Mouse (Mus musculus) large intestine, adult 2 months (tissue): ENCODE data around the gene Map7d3. TPM values are rescaled to one million over a fixed set of nuclear protein-coding genes. Genes with fewer than 3 reads are reported as not detected.

Source experiments
- polyA plus RNA-seq: library from polyadenylated mRNA; depleted of rRNA; stranded (reverse); fragments of >200 nt; gene quantifications from 2 replicates; pipeline ENCODE4 v1.2.3, GENCODE M21; 2012; rRNA removed

The Map7d3 gene
- polyA plus RNA-seq, 1 experiment, result 0.04 TPM

Other genes starting within 250 kb of the Map7d3 start
- gene Mmgt1, start 224.3 kb downstream of the Map7d3 start, polyA plus RNA-seq, result 6.3 and 7.0 TPM in 2 replicates
- gene Slc9a6, start 212.6 kb downstream of the Map7d3 start, polyA plus RNA-seq, result 9.5 and 16.3 TPM in 2 replicates
- gene Fhl1, start 90.5 kb downstream of the Map7d3 start, polyA plus RNA-seq, result 103 and 159 TPM in 2 replicates
- gene Adgrg4, start 47.8 kb upstream of the Map7d3 start, polyA plus RNA-seq, result 0.12 and 0.26 TPM in 2 replicates
- gene Brs3, start 220.7 kb upstream of the Map7d3 start, polyA plus RNA-seq, result not detected in 2 replicates
- 5.2 and 6.9 TPM in 2 replicates for gene Htatsf1, start 231.3 kb upstream of the Map7d3 start, polyA plus RNA-seq